ENCODE assay signal across 11 mouse cellular contexts in the genomic region with DNA sequence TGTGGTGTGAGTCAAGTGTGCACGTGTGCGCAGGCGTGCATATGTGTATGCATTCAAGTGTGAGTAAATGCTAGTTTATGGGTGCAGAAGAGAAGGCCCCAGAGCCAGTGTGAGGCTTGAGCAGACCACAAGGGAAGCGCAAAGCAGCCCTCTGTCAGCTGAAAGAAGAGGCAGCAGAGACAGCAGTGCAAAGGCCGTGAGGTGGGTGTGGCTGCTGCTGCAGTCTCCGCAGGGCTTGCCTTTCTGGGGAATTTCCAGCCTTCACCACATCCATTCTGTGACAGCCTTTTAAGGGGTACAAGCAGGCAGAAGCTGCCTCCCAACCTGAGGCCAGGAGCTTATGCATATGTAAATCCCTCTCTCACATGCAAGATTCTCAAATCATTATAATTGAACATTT.
DNase-seq lines count a peak whose midpoint lies in the region; ATAC-seq lines count a peak whose summit lies in the region.
"Had no signal": no experiment of that assay in that cellular context is flagged by ENCODE, and none has a peak within 500 bp of the region (broad histone marks: within the 10 kb centered on the region; RNA-seq: fewer than 3 reads in every experiment).

No protein-coding gene starts in this region.

- no peak for DNase-seq in forebrain, embryonic 10.5 days (ENCODE audit: extremely low spot score, low spot score)
- peak; percentile 54 for DNase-seq in right cerebral cortex, adult 18-20 months
- DNase-seq in right cerebral cortex, postnatal 4 days, result no peak
- peak; percentile 49 for DNase-seq in thymus, postnatal 14 days
- no peak for DNase-seq in Muller cell, postnatal 12 days (ENCODE audit: inconsistent ontology term)
- DNase-seq in lung, postnatal 4 days, result no peak

- H3K4me2 ChIP-seq in forebrain, embryonic 13.5 days, result no peak overlapping the region
- H3K4me2 ChIP-seq: limb, embryonic 13.5 days had no signal

- no peaks in the 10 kb centered on the region for H3K27me3 ChIP-seq in forebrain, embryonic 13.5 days
- no peaks in the 10 kb centered on the region for H3K27me3 ChIP-seq in forebrain, embryonic 10.5 days (ENCODE audit: poor library complexity, severe bottlenecking)
- H3K27me3 ChIP-seq: CH12.LX; limb, embryonic 13.5 days had no signal

- H3K4me3 ChIP-seq in forebrain, embryonic 13.5 days, result no peak overlapping the region
- H3K4me3 ChIP-seq in forebrain, embryonic 10.5 days, result no peak overlapping the region
- H3K4me3 ChIP-seq: limb, embryonic 13.5 days had no signal

- peaks cover 26% of the 10 kb centered on the region for H3K4me1 ChIP-seq in forebrain, embryonic 13.5 days
- H3K4me1 ChIP-seq in forebrain, embryonic 10.5 days, result peaks cover 17% of the 10 kb centered on the region
- H3K4me1 ChIP-seq: limb, embryonic 13.5 days had no signal

- H3K36me3 ChIP-seq in forebrain, embryonic 13.5 days (ENCODE audit: poor library complexity, severe bottlenecking), result no peaks in the 10 kb centered on the region
- H3K36me3 ChIP-seq in forebrain, embryonic 10.5 days (replicated peaks), result no peaks in the 10 kb centered on the region
- H3K36me3 ChIP-seq: limb, embryonic 13.5 days had no signal

- no peak overlapping the region; the same call in 1 of the 2 replicates for H3K9ac ChIP-seq in forebrain, embryonic 13.5 days
- H3K9ac ChIP-seq: limb, embryonic 13.5 days had no signal

- H3K27ac ChIP-seq in forebrain, embryonic 13.5 days, result no peak overlapping the region; the same call in none of the 2 replicates
- no peak overlapping the region for H3K27ac ChIP-seq in forebrain, embryonic 10.5 days
- H3K27ac ChIP-seq: kidney, postnatal 0 days; limb, embryonic 13.5 days had no signal

- peak; percentile 63; the same call in 1 of the 2 replicates for ATAC-seq in forebrain, embryonic 13.5 days
- peak; percentile 47; the same call in 1 of the 2 replicates for ATAC-seq in megakaryocyte, adult 5-6 weeks (ENCODE audit: poor library complexity, severe bottlenecking)

- 55% methylated on average over 6 of the region's 6 CpGs for WGBS in forebrain, embryonic 13.5 days
- whole genome bisulfite sequencing in forebrain, embryonic 10.5 days, result 59% methylated on average over 6 of the region's 6 CpGs

- H3K9me3 ChIP-seq in forebrain, embryonic 13.5 days (replicated peaks), result no peaks in the 10 kb centered on the region
- H3K9me3 ChIP-seq in forebrain, embryonic 10.5 days, result no peaks in the 10 kb centered on the region
- H3K9me3 ChIP-seq: limb, embryonic 13.5 days had no signal

Comparison
In these comparisons a context has a peak if more than half of its experiments do, and no peak if none do; other contexts are left out.
1. DNase-seq: peak in right cerebral cortex, adult 18-20 months (single experiment) and thymus, postnatal 14 days (single experiment); none in forebrain, embryonic 10.5 days (single experiment), right cerebral cortex, postnatal 4 days (single experiment), Muller cell, postnatal 12 days (single experiment) and lung, postnatal 4 days (0 of 2).